ENCODE assay signal across 7 mouse cellular contexts in the genomic region with DNA sequence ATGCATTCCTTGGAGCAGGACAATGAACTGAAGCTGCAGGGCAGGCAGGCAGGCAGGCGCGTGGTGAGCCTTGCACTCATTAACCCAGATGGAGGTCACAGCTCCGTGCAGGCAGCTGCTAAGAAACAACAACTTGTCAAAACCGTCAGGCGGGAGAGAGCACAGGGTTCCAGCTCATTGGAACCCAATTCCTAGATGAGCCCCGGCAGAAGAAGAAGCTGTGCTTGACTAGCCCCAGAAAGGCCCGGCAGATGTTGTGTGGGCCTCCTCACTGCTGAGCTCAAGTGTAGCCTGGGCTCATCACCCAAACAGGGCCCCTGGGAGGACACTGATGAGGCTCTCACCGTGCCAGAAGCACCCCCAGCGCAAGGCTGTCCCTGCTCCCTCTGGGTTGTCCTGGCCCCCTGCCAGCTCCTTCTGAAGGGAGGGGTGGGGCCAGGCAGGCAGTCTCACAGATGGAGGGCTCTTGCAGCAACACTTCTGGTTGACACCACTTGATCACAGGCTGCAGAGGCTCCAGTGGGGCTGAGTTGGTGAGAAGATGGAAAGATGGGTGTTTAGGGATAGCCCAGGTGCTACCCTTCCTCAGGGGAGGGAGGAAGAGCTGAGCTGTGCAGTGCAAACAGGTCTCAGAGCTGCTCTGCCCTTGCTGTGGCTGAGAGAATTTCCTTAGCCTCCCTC. TPM values are rescaled to one million over a fixed set of nuclear protein-coding genes. Genes with fewer than 3 reads are reported as not detected.
DNase-seq lines count a peak whose midpoint lies in the region; ATAC-seq and TF ChIP-seq lines count a peak whose summit lies in the region.

No protein-coding gene starts in this region.

- whole genome bisulfite sequencing in embryonic facial prominence, embryonic 11.5 days, result 10% methylated on average over 9 of the region's 9 CpGs
- WGBS in heart, embryonic 11.5 days (ENCODE audit: insufficient replicate concordance), result 11% methylated on average over 9 of the region's 9 CpGs
- WGBS in kidney, embryonic 15.5 days, result 11% methylated on average over 9 of the region's 9 CpGs

- H3K36me3 ChIP-seq in ES-Bruce4 (ENCODE audit: control insufficient read depth, insufficient read depth, low read length, poor library complexity, severe bottlenecking), result no peaks in the 10 kb centered on the region
- H3K36me3 ChIP-seq in embryonic facial prominence, embryonic 11.5 days (replicated peaks; ENCODE audit: control insufficient read depth, insufficient read depth, low read depth, low read length), result no peaks in the 10 kb centered on the region
- no peaks in the 10 kb centered on the region for H3K36me3 ChIP-seq in heart, embryonic 11.5 days (ENCODE audit: control insufficient read depth, insufficient read depth, low read length)
- no peaks in the 10 kb centered on the region for H3K36me3 ChIP-seq in kidney, embryonic 15.5 days

- H3K27me3 ChIP-seq in ES-Bruce4 (ENCODE audit: control insufficient read depth, insufficient read depth, low read length, poor library complexity, severe bottlenecking), result no peaks in the 10 kb centered on the region; the same call in 1 of the 2 replicates
- H3K27me3 ChIP-seq in embryonic facial prominence, embryonic 11.5 days (ENCODE audit: control insufficient read depth, insufficient read depth, low read length), result no peaks in the 10 kb centered on the region
- no peaks in the 10 kb centered on the region for H3K27me3 ChIP-seq in heart, embryonic 11.5 days (ENCODE audit: control insufficient read depth, insufficient read depth, low read length)
- no peaks in the 10 kb centered on the region for H3K27me3 ChIP-seq in kidney, embryonic 15.5 days

- DNase-seq in NIH3T3 (ENCODE audit: low read depth), result peak; percentile 64
- DNase-seq in embryonic facial prominence, embryonic 11.5 days (ENCODE audit: low spot score), result no peak
- DNase-seq in spleen, postnatal 36 days (ENCODE audit: low spot score in 2 of 2), result no peak

- no peak for TF ChIP-seq CTCF in ES-Bruce4 (IDR thresholded peaks at IDR 0.05; ENCODE audit: low read depth, low read length)

- no peak overlapping the region for H3K27ac ChIP-seq in ES-Bruce4 (ENCODE audit: insufficient read depth, low read length)
- no peak overlapping the region for H3K27ac ChIP-seq in embryonic facial prominence, embryonic 11.5 days (replicated peaks; ENCODE audit: low read depth, low read length)
- H3K27ac ChIP-seq in heart, embryonic 11.5 days (ENCODE audit: low read depth, low read length), result no peak overlapping the region
- peak overlapping the region; percentile 73 for H3K27ac ChIP-seq in kidney, embryonic 15.5 days

- no peak overlapping the region for H3K9ac ChIP-seq in ES-Bruce4 (ENCODE audit: low read depth, poor library complexity, severe bottlenecking)
- 0 out of 2 replicates have a peak overlapping the region, but pooled peaks have one; percentile 9 for H3K9ac ChIP-seq in embryonic facial prominence, embryonic 11.5 days (replicated peaks; ENCODE audit: low read length)
- H3K9ac ChIP-seq in heart, embryonic 11.5 days (ENCODE audit: low read depth, low read length), result no peak overlapping the region
- no peak overlapping the region for H3K9ac ChIP-seq in kidney, embryonic 15.5 days

- H3K9me3 ChIP-seq in ES-Bruce4 (replicated peaks; ENCODE audit: control insufficient read depth, insufficient read depth, low read length, poor library complexity, severe bottlenecking), result no peaks in the 10 kb centered on the region
- H3K9me3 ChIP-seq in embryonic facial prominence, embryonic 11.5 days (replicated peaks; ENCODE audit: control insufficient read depth, low read length), result no peaks in the 10 kb centered on the region
- H3K9me3 ChIP-seq in heart, embryonic 11.5 days (replicated peaks; ENCODE audit: control insufficient read depth, low read length), result no peaks in the 10 kb centered on the region
- H3K9me3 ChIP-seq in kidney, embryonic 15.5 days (replicated peaks), result no peaks in the 10 kb centered on the region

- H3K4me2 ChIP-seq in embryonic facial prominence, embryonic 11.5 days (ENCODE audit: low read depth, low read length), result no peak overlapping the region
- peak overlapping the region; percentile 10; the same call in 1 of the 2 replicates for H3K4me2 ChIP-seq in heart, embryonic 11.5 days
- peak overlapping the region; percentile 24; the same call in 1 of the 2 replicates for H3K4me2 ChIP-seq in kidney, embryonic 15.5 days

- no peak for TF ChIP-seq POLR2A in ES-Bruce4 (IDR thresholded peaks at IDR 0.05; ENCODE audit: insufficient read depth, low read length)

- no peaks in the 10 kb centered on the region for H3K4me1 ChIP-seq in ES-Bruce4 (ENCODE audit: control insufficient read depth, insufficient read depth, low read length)
- peaks cover 2% of the 10 kb centered on the region; the same call in 1 of the 2 replicates for H3K4me1 ChIP-seq in embryonic facial prominence, embryonic 11.5 days (ENCODE audit: control insufficient read depth, insufficient read depth, low read length)
- H3K4me1 ChIP-seq in heart, embryonic 11.5 days (ENCODE audit: control insufficient read depth, insufficient read depth, low read length), result no peaks in the 10 kb centered on the region; the same call in 1 of the 2 replicates
- H3K4me1 ChIP-seq in kidney, embryonic 15.5 days, result peaks cover 14% of the 10 kb centered on the region

- no peak overlapping the region for H3K4me3 ChIP-seq in ES-Bruce4 (ENCODE audit: low read depth, low read length)
- no peak overlapping the region for H3K4me3 ChIP-seq in embryonic facial prominence, embryonic 11.5 days (ENCODE audit: low read depth, low read length)
- no peak overlapping the region for H3K4me3 ChIP-seq in heart, embryonic 11.5 days (ENCODE audit: low read depth, low read length)
- no peak overlapping the region for H3K4me3 ChIP-seq in kidney, embryonic 15.5 days (replicated peaks)

- peak; percentile 48 for ATAC-seq in embryonic facial prominence, embryonic 11.5 days (replicated peaks; ENCODE audit: insufficient number of reproducible peaks, low FRiP score, low TSS enrichment, low read depth)
- ATAC-seq in heart, embryonic 11.5 days (replicated peaks; ENCODE audit: insufficient number of reproducible peaks, low FRiP score, low TSS enrichment), result peak; percentile 76
- ATAC-seq in kidney, embryonic 15.5 days (replicated peaks; ENCODE audit: low FRiP score), result peak; percentile 92
- peak; percentile 41 for ATAC-seq in megakaryocyte-erythroid progenitor cell, adult 5-6 weeks (replicated peaks; ENCODE audit: low FRiP score, low TSS enrichment, poor library complexity, severe bottlenecking)

- 0 out of 2 replicates have a peak, but pooled peaks have one; percentile 39 for TF ChIP-seq EP300 in ES-Bruce4 (IDR thresholded peaks at IDR 0.05; ENCODE audit: insufficient read depth, low read depth, low read length)

RNA-seq across cellular contexts. Expression of a gene that starts 58.8 kb away (rescaled TPM):
- 0.49 and 0.69 TPM in 2 replicates for polyA plus RNA-seq in ES-Bruce4 (2011; ENCODE audit: insufficient read depth, insufficient read length, low read depth, missing spikeins)
- 5.0 and 5.3 TPM in 2 replicates for polyA plus RNA-seq in embryonic facial prominence, embryonic 11.5 days (2014; fragmentation: Nextera tagmentation; extraction: Ambion mirVana)
- 2.1 and 2.4 TPM in 2 replicates for polyA plus RNA-seq in heart, embryonic 11.5 days (2014; fragmentation: Nextera tagmentation; extraction: Ambion mirVana)
- 8.6 and 9.9 TPM in 2 replicates for polyA plus RNA-seq in kidney, embryonic 15.5 days (2015; fragmentation: Nextera tagmentation; extraction: Ambion mirVana)
- 0.46 and 0.67 TPM in 2 replicates for total RNA-seq in megakaryocyte-erythroid progenitor cell, adult 5-6 weeks (2014; fragmentation: Nextera tagmentation)
- total RNA-seq in megakaryocyte-erythroid progenitor cell, adult 5-6 weeks (2017), result 0.23 and 0.56 TPM in 2 replicates

Comparison
In these comparisons a context has a peak if more than half of its experiments do, and no peak if none do; other contexts are left out.
1. ATAC-seq: peak in every context shown above with its lines; median percentile 92 in kidney, embryonic 15.5 days; 76 in heart, embryonic 11.5 days; 48 in embryonic facial prominence, embryonic 11.5 days; 41 in megakaryocyte-erythroid progenitor cell, adult 5-6 weeks.